Mouse (Mus musculus): ENCODE results near the gene Stim2. TPM values are rescaled to one million over a fixed set of nuclear protein-coding genes. Genes with fewer than 3 reads are reported as not detected.

Gene Stim2
- polyA plus RNA-seq, 1 experiment from 2014 or later: 17.9 TPM

DNA sequence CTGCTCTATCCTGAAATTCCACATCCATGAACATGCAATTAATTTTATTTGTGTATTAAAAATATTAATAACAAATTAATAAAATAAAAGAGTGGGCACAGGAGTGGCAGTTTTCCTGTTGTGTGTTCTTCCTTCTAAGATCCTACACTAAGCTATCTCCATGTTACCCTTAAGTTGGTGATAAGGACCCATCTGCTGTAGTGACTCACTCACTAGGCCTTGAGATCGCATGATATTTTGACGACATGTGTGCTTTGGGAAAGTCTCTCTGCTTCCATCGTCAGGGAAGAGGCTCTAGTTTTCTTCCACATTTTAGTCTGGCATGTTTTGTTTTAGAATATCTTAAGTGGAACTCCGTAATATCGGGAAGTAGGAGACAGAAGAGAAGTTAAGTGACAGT lies 73.0 kb downstream of the Stim2 start:
- 61% methylated on average over 5 of the region's 5 CpGs for WGBS
- Histone ChIP-seq H3K27me3 (replicated peaks) (no peaks in the 10 kb centered on the region), H3K36me3 (no peaks in the 10 kb centered on the region), H3K4me1 (replicated peaks) (peaks cover 12% of the 10 kb centered on the region), H3K4me3 (no peak overlapping the region), H3K9ac (no peak overlapping the region), H3K4me2 (no peak overlapping the region), H3K9me3 (replicated peaks) (no peaks in the 10 kb centered on the region), H3K27ac (ENCODE audit: poor library complexity, severe bottlenecking) (no peak overlapping the region)
- ATAC-seq (ENCODE audit: insufficient number of reproducible peaks, low FRiP score): no peak

DNA sequence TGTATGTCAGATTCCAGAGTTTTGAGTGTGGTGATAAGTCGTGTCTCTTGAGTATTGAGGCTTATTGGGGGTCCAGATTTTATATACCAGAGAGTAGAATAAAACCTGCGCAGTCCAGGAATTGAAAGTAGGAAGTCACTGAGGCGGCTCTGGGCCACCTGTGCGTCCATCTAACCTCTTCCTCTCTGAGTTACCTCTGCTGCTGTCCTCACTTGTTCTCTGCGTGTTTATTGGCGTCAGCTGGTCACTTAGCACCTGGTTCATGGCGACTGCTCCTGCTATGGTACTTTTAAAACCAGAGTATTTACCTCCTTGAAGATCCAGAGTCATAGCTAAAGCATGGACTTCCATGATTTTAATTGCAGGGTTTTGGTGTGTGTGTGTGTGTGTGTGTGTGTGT lies 73.4 kb downstream of the Stim2 start:
- H3K36me3 ChIP-seq: no peaks in the 10 kb centered on the region
- WGBS: 83% methylated on average over 7 of the region's 7 CpGs
- no peak overlapping the region for H3K4me2 ChIP-seq
- no peak overlapping the region for H3K9ac ChIP-seq
- H3K9me3 ChIP-seq (replicated peaks): no peaks in the 10 kb centered on the region
- no peak overlapping the region for H3K4me3 ChIP-seq
- no peaks in the 10 kb centered on the region for H3K27me3 ChIP-seq (replicated peaks)
- no peak for ATAC-seq (ENCODE audit: insufficient number of reproducible peaks, low FRiP score)
- H3K4me1 ChIP-seq (replicated peaks): peaks cover 12% of the 10 kb centered on the region
- H3K27ac ChIP-seq (ENCODE audit: poor library complexity, severe bottlenecking): no peak overlapping the region

DNA sequence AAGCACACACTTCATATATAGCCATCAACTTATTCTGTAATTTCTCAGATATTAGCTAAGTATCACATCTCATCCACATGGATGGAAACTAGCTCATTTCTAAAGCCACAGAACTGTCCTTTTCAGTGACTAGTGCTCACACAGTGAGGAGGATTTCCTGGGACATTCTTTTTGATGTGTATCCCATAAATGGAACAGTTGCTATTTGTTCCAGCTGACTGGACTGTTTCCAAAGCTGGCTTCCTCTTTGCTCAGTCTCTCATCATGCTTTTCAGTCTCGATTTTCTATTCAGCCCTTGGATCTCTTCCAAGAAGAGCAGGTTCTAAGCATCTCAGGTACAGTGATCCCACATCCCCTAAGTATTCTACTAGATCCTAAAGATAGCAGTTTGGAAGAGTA lies 75.0 kb downstream of the Stim2 start:
- Histone ChIP-seq H3K27me3 (replicated peaks) (no peaks in the 10 kb centered on the region), H3K9me3 (replicated peaks) (no peaks in the 10 kb centered on the region), H3K9ac (no peak overlapping the region), H3K4me1 (replicated peaks) (peaks cover 12% of the 10 kb centered on the region), H3K27ac (ENCODE audit: poor library complexity, severe bottlenecking) (peak overlapping the region; percentile 71), H3K36me3 (no peaks in the 10 kb centered on the region), H3K4me3 (no peak overlapping the region), H3K4me2 (no peak overlapping the region)
- WGBS: 23% methylated on average over 1 of the region's 1 CpGs
- no peak for ATAC-seq (ENCODE audit: insufficient number of reproducible peaks, low FRiP score)

DNA sequence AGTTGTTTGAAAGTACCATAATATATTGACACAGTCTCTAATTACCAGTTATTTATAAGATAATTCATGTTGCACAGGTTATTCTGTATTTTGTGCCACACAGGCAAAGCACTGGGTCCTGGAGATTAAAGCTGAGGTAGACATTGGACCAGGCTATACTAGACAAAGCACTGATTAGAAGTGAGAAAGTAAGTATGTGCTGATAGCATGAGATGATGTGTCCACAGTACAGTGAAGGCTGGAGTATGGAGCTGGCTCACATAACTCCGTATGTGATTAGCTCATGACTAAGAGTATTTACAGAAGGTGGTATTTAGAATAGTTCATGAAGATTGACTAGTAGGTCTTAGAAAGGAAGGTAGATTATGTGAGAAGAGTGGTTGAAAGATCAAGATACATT lies 81.7 kb downstream of the Stim2 start:
- WGBS: 45% methylated on average over 1 of the region's 1 CpGs
- no peak for ATAC-seq (ENCODE audit: insufficient number of reproducible peaks, low FRiP score)
- Histone ChIP-seq H3K4me2 (no peak overlapping the region), H3K9me3 (replicated peaks) (no peaks in the 10 kb centered on the region), H3K27ac (ENCODE audit: poor library complexity, severe bottlenecking) (no peak overlapping the region), H3K9ac (no peak overlapping the region), H3K4me3 (no peak overlapping the region), H3K36me3 (no peaks in the 10 kb centered on the region), H3K27me3 (replicated peaks) (no peaks in the 10 kb centered on the region), H3K4me1 (replicated peaks) (peaks cover 8% of the 10 kb centered on the region)

DNA sequence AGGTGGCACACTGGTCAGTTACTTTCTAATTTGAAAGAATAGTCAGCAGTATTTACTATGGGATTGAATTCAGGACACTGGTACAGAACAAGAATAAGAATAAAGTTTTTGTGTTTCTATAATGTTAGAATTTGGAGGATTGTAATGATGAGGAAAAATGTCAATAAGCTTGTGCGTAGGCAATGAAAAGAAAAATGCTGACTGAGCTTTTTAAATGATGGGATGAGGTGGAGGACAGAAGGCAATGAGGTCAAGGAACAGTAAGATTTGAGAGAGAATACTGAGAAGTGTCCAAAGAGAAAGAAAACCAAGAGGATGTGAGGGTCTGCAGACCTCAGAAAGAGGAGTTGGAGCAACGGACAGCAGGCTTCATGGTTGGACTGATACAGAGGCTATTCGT lies 89.6 kb downstream of the Stim2 start:
- no peak for ATAC-seq (ENCODE audit: insufficient number of reproducible peaks, low FRiP score)
- Histone ChIP-seq H3K9me3 (replicated peaks) (no peaks in the 10 kb centered on the region), H3K4me2 (no peak overlapping the region), H3K27me3 (replicated peaks) (no peaks in the 10 kb centered on the region), H3K9ac (no peak overlapping the region), H3K4me1 (replicated peaks) (peaks cover 19% of the 10 kb centered on the region), H3K27ac (ENCODE audit: poor library complexity, severe bottlenecking) (no peak overlapping the region), H3K4me3 (no peak overlapping the region), H3K36me3 (no peaks in the 10 kb centered on the region)
- WGBS: 87% methylated on average over 3 of the region's 3 CpGs

DNA sequence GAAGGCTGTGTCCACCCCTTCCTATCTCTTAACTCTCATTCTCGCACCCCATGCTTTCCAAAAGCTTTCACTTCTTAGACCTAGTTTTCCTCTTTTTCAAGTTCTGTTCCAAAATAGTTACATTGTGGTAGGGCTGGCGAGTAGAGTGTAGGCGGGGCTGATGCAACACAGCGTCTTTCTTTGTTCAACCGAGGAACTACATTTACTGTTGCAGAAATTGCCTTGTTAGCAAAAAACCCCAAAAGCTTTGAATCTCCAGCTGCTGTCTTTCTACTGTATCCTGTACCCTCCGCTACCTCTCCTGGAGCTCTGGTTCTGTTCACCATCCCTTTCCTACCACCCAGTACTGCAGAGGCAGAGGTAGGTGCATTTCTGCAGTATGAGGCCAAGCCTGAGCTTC lies 99.9 kb downstream of the Stim2 start:
- no peak overlapping the region for H3K4me2 ChIP-seq
- WGBS: 79% methylated on average over 6 of the region's 6 CpGs

DNA sequence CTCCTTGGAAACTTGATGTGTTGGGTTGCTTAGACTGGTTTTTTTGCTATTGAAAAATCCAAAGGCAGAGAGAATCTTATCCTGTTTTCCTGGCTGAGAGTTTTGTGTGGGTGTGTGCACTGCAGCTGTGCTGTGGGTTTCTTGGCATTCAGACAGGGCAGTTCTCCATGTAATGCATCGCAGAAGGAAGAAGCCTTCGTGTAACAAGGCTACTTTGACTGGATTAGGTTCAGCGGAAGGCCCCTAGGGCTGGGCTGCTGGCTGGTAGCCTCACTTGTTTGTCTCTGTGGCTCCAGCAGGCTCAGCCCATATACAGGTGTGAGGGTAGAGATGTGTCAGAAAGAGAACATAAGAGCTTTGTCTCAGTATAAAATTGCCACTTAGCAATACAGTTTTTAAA lies 102.6 kb downstream of the Stim2 start:
- Histone ChIP-seq H3K9me3 (replicated peaks) (no peaks in the 10 kb centered on the region), H3K4me2 (no peak overlapping the region), H3K9ac (no peak overlapping the region), H3K4me3 (no peak overlapping the region), H3K4me1 (replicated peaks) (peaks cover 31% of the 10 kb centered on the region), H3K27me3 (replicated peaks) (no peaks in the 10 kb centered on the region), H3K36me3 (peaks cover 4% of the 10 kb centered on the region; the same call in 1 of the 2 replicates), H3K27ac (ENCODE audit: poor library complexity, severe bottlenecking) (no peak overlapping the region)
- 54% methylated on average over 3 of the region's 3 CpGs for WGBS
- no peak for ATAC-seq (ENCODE audit: insufficient number of reproducible peaks, low FRiP score)

More for the DNA sequence above, 99.9 kb downstream of the Stim2 start:
- Histone ChIP-seq H3K9ac (no peak overlapping the region), H3K27ac (ENCODE audit: poor library complexity, severe bottlenecking) (no peak overlapping the region), H3K27me3 (replicated peaks) (no peaks in the 10 kb centered on the region), H3K36me3 (no peaks in the 10 kb centered on the region), H3K4me3 (no peak overlapping the region), H3K9me3 (replicated peaks) (0 out of 2 replicates have a peak, but pooled peaks cover 2% of the 10 kb centered on the region), H3K4me1 (replicated peaks) (peaks cover 22% of the 10 kb centered on the region)
- no peak for ATAC-seq (ENCODE audit: insufficient number of reproducible peaks, low FRiP score)

DNA sequence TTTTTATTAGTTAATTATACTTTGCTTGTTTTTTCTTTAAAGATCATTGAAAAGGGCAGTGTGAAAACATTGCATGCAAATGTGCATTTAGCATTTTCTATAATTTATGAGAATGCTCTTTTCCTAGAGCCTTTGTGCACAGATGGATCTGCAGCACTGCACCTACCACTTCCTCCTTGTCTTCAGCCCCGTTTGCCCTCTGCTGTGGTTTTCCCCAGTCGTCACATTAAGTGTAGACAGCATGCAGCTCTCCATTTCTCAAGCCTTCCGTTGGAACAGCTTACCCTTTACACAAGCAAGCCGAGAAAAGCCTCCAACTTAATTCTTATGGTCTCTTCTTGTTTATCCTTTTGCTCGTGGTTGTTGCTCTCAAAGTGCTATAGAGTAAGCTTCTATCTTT lies 103.0 kb downstream of the Stim2 start:
- no peaks in the 10 kb centered on the region for H3K27me3 ChIP-seq (replicated peaks)
- H3K27ac ChIP-seq (ENCODE audit: poor library complexity, severe bottlenecking): no peak overlapping the region
- no peaks in the 10 kb centered on the region for H3K9me3 ChIP-seq (replicated peaks)
- peaks cover 29% of the 10 kb centered on the region for H3K4me1 ChIP-seq (replicated peaks)
- peaks cover 4% of the 10 kb centered on the region; the same call in 1 of the 2 replicates for H3K36me3 ChIP-seq
- no peak for ATAC-seq (ENCODE audit: insufficient number of reproducible peaks, low FRiP score)
- H3K4me2 ChIP-seq: no peak overlapping the region
- no peak overlapping the region for H3K4me3 ChIP-seq
- H3K9ac ChIP-seq: no peak overlapping the region
- WGBS: 44% methylated on average over 5 of the region's 5 CpGs

DNA sequence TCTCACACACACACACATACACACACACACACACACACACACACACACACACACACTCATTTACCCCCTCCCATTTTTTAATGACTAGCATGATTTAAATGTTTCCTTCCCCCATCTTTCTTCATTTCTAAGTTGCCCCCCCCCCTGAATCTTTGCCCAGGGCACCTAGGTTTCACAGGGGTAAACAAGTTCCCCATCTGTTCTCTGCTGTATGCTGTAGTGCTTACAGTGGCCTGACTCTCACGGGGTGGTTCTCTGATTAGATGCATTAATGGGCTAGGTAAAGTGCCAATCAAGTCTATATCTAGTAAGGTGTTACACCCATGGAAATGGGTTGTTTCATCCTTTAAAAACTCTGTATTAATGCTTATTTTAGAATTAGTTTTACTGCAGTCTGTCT lies 103.7 kb downstream of the Stim2 start:
- ATAC-seq (ENCODE audit: insufficient number of reproducible peaks, low FRiP score): no peak
- no peak overlapping the region for H3K27ac ChIP-seq (ENCODE audit: poor library complexity, severe bottlenecking)
- WGBS: 59% methylated on average over 1 of the region's 1 CpGs
- no peaks in the 10 kb centered on the region for H3K27me3 ChIP-seq (replicated peaks)
- no peak overlapping the region for H3K9ac ChIP-seq
- no peak overlapping the region for H3K4me3 ChIP-seq
- H3K9me3 ChIP-seq (replicated peaks): no peaks in the 10 kb centered on the region
- H3K4me2 ChIP-seq: no peak overlapping the region
- H3K4me1 ChIP-seq (replicated peaks): peaks cover 31% of the 10 kb centered on the region
- H3K36me3 ChIP-seq: peaks cover 4% of the 10 kb centered on the region; the same call in 1 of the 2 replicates

DNA sequence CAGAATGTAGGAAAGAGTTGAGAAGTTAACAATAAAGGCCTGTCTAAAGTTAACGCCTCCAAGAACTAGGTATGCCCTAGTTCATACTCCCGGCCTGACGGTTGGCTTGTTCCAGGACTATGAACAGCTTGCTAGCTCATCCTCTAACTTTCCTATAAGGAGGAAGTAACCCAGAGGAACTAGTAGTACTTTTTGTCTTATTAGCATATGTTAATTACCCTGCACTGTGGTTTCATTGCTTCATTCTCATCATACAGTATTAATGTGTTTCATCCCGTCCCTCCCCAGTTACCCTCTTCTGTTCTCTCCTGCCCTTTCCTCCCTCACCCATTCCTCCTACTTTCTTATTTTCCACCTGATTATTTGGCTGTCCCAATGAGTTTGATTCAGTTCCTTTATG lies 108.4 kb downstream of the Stim2 start:
- WGBS: 84% methylated on average over 4 of the region's 4 CpGs
- Histone ChIP-seq H3K36me3 (peaks cover 12% of the 10 kb centered on the region), H3K4me2 (no peak overlapping the region), H3K4me3 (no peak overlapping the region), H3K27me3 (replicated peaks) (no peaks in the 10 kb centered on the region), H3K9ac (no peak overlapping the region), H3K27ac (ENCODE audit: poor library complexity, severe bottlenecking) (no peak overlapping the region), H3K4me1 (replicated peaks) (peaks cover 18% of the 10 kb centered on the region), H3K9me3 (replicated peaks) (no peaks in the 10 kb centered on the region)
- no peak for ATAC-seq (ENCODE audit: insufficient number of reproducible peaks, low FRiP score)

DNA sequence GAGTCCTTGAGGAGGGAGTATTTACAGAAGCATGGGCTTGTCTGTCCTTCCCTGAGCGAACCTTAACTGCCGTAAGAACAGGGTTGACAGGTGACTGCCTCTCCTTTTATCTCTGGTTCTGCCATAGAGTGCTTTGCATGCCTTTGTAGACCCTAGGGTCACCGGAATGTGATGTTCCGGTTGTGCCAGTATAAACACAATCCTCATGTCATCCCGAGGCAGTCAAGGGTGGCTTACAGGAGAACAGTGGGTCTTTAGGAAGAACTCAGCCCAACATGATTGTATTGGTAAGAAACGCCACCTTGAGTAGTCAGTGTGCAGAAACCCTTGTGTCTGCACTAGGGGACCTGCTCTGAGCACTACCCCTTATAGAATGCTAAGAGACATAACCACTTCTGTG lies 108.8 kb downstream of the Stim2 start:
- no peak overlapping the region for H3K4me3 ChIP-seq
- no peak for ATAC-seq (ENCODE audit: insufficient number of reproducible peaks, low FRiP score)
- WGBS: 55% methylated on average over 6 of the region's 6 CpGs

DNA sequence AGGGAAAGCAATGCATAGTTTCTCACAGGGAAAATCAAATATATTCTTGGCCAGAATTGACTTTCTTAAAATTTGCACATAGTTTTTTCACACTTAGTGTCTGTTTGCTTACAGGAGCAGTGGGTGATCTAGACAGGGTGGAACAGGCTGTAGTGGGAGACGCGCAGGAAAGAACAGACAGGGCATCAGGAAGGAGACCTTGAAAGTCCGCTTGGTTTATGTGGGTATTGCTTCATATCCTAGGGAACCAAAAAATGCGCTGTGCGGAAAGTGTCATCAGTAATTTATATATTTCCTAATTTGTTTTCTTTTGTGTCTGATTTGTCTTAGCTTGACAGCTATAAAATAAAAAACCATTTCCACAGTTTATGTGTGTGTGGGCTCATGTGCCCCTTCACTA lies 110.8 kb downstream of the Stim2 start:
- no peaks in the 10 kb centered on the region for H3K9me3 ChIP-seq (replicated peaks)
- no peak overlapping the region for H3K4me2 ChIP-seq
- peaks cover 15% of the 10 kb centered on the region for H3K4me1 ChIP-seq (replicated peaks)
- no peak for ATAC-seq (ENCODE audit: insufficient number of reproducible peaks, low FRiP score)
- peaks cover 12% of the 10 kb centered on the region for H3K36me3 ChIP-seq
- no peak overlapping the region for H3K4me3 ChIP-seq
- WGBS: 93% methylated on average over 5 of the region's 5 CpGs
- no peak overlapping the region for H3K9ac ChIP-seq
- H3K27me3 ChIP-seq (replicated peaks): no peaks in the 10 kb centered on the region
- H3K27ac ChIP-seq (ENCODE audit: poor library complexity, severe bottlenecking): no peak overlapping the region

More for the DNA sequence above, 108.8 kb downstream of the Stim2 start:
- Histone ChIP-seq H3K4me1 (replicated peaks) (peaks cover 15% of the 10 kb centered on the region), H3K27me3 (replicated peaks) (no peaks in the 10 kb centered on the region), H3K4me2 (no peak overlapping the region), H3K9me3 (replicated peaks) (no peaks in the 10 kb centered on the region), H3K27ac (ENCODE audit: poor library complexity, severe bottlenecking) (no peak overlapping the region), H3K9ac (no peak overlapping the region), H3K36me3 (peaks cover 12% of the 10 kb centered on the region)
